Mouse (Mus musculus): ENCODE data around the gene Fam8a1. TPM values are rescaled to one million over a fixed set of nuclear protein-coding genes. Genes with fewer than 3 reads are reported as not detected.

The Fam8a1 gene
- total and polyA plus RNA-seq, 3 experiments: 6.9 to 9.9 (median 9.9) TPM

GRCm38 (mm10) chr13:46701486-46701885, 32.2 kb downstream of the Fam8a1 start:
- in situ Hi-C loops (cut with MboI; ENCODE audit: low pct_ligation_motif_present, low pct_unique_long_range_greater_than_20kb, low sequenced_read_pairs): no loop called here
- dilution Hi-C loops (cut with MboI; ENCODE audit: extremely low pct_ligation_motif_present, extremely low pct_unique_long_range_greater_than_20kb, low sequenced_read_pairs): no loop called here
- peaks cover 20% of the 10 kb centered on the region; the same call in 1 of the 2 replicates for H3K79me2 ChIP-seq (replicated peaks; ENCODE audit: control insufficient read depth, extremely low read depth, insufficient read depth, poor library complexity, severe bottlenecking)

GRCm38 (mm10) chr13:46703138-46703537, 33.8 kb downstream of the Fam8a1 start:
- Histone ChIP-seq H3K27ac (ENCODE audit: insufficient read depth, low read depth) (no peak overlapping the region), H3K9ac (ENCODE audit: insufficient read depth, low read depth) (no peak overlapping the region), H3K4me3 (replicated peaks in 1 of 3; ENCODE audit: low read depth in 2 of 3, low read length in 2 of 3, poor library complexity in 1 of 3) (no peak overlapping the region), H3K4me1 (ENCODE audit: control insufficient read depth in 1 of 2, insufficient read depth in 2 of 2) (peaks cover 0 to 28% of the 10 kb centered on the region in 2 experiments; a peak in 1 of 4 replicates), H3K36me3 (replicated peaks in 1 of 2; ENCODE audit: control insufficient read depth in 1 of 2, insufficient read depth in 1 of 2, low read length in 1 of 2) (peaks cover 8 to 68% of the 10 kb centered on the region in 2 experiments), H3K4me2 (ENCODE audit: insufficient read depth, low read depth, poor library complexity, severe bottlenecking) (no peak overlapping the region), H3K27me3 (replicated peaks) (no peaks in the 10 kb centered on the region), H3K79me2 (replicated peaks; ENCODE audit: control insufficient read depth, extremely low read depth, insufficient read depth, poor library complexity, severe bottlenecking) (peaks cover 17% of the 10 kb centered on the region; the same call in 1 of the 2 replicates), H3K9me3 (replicated peaks; ENCODE audit: low read length) (no peaks in the 10 kb centered on the region)
- TF ChIP-seq PAX5 (IDR thresholded peaks at IDR 0.05; ENCODE audit: low read length): no peak
- TF ChIP-seq CHD1 (IDR thresholded peaks at IDR 0.05; ENCODE audit: low read depth, low read length): no peak
- peak in 1 of 2 experiments; percentile 34; a peak in 2 of 4 replicates for TF ChIP-seq CTCF (conservative IDR thresholded peaks at IDR 0.05 in 1 of 2, IDR thresholded peaks at IDR 0.05 in 1 of 2; ENCODE audit: low read depth in 2 of 2, low read length in 2 of 2)
- TF ChIP-seq RCOR1 (conservative IDR thresholded peaks at IDR 0.05; ENCODE audit: low read depth, low read length): no peak
- no peak for TF ChIP-seq SIN3A (IDR thresholded peaks at IDR 0.05; ENCODE audit: low read length)
- no peak for TF ChIP-seq NELFE (IDR thresholded peaks at IDR 0.05; ENCODE audit: low read depth, low read length)
- no peak for TF ChIP-seq ETS1 (conservative IDR thresholded peaks at IDR 0.05; ENCODE audit: low read depth, low read length)
- TF ChIP-seq BHLHE40 (IDR thresholded peaks at IDR 0.05; ENCODE audit: low read depth, low read length): no peak
- TF ChIP-seq ZKSCAN1 (IDR thresholded peaks at IDR 0.05; ENCODE audit: borderline replicate concordance, low read depth, low read length): no peak
- no peak for TF ChIP-seq KAT2A (IDR thresholded peaks at IDR 0.05; ENCODE audit: insufficient replicate concordance, low read length)
- no peak for TF ChIP-seq EP300 (IDR thresholded peaks at IDR 0.05; ENCODE audit: low read length)
- TF ChIP-seq TBP (conservative IDR thresholded peaks at IDR 0.05; ENCODE audit: low read depth, low read length): no peak
- no peak for TF ChIP-seq IRF4 (IDR thresholded peaks at IDR 0.05; ENCODE audit: low read depth, low read length)
- no peak for TF ChIP-seq USF1 (IDR thresholded peaks at IDR 0.05; ENCODE audit: low read depth, low read length)
- TF ChIP-seq MAFK (IDR thresholded peaks at IDR 0.05; ENCODE audit: insufficient replicate concordance, low read length): no peak
- TF ChIP-seq SMC3 (IDR thresholded peaks at IDR 0.05; ENCODE audit: low read depth, low read length): peak; percentile 29; the same call in 1 of the 2 replicates
- peak; percentile 24 for TF ChIP-seq RAD21 (IDR thresholded peaks at IDR 0.05; ENCODE audit: low read depth, low read length)
- no peak for TF ChIP-seq ZC3H11A (IDR thresholded peaks at IDR 0.05; ENCODE audit: low read depth, low read length)
- TF ChIP-seq MAX (IDR thresholded peaks at IDR 0.05; ENCODE audit: low read length): 0 out of 2 replicates have a peak, but pooled peaks have one; percentile 15
- no peak for TF ChIP-seq JUN (IDR thresholded peaks at IDR 0.05; ENCODE audit: insufficient read depth, low read depth, low read length)
- TF ChIP-seq GABPA (IDR thresholded peaks at IDR 0.05; ENCODE audit: insufficient replicate concordance, low read depth, low read length): no peak
- no peak for TF ChIP-seq NRF1 (IDR thresholded peaks at IDR 0.05; ENCODE audit: low read depth, low read length)
- TF ChIP-seq HCFC1 (IDR thresholded peaks at IDR 0.05; ENCODE audit: low read depth, low read length): no peak
- no peak for TF ChIP-seq JUND (conservative IDR thresholded peaks at IDR 0.05; ENCODE audit: low read depth, low read length)
- no peak for DNase-seq (ENCODE audit: extremely low read depth)
- dilution Hi-C loops (cut with MboI; ENCODE audit: extremely low pct_ligation_motif_present, extremely low pct_unique_long_range_greater_than_20kb, low sequenced_read_pairs): no loop called here
- in situ Hi-C loops (cut with MboI; ENCODE audit: low pct_ligation_motif_present, low pct_unique_long_range_greater_than_20kb, low sequenced_read_pairs): no loop called here

More at GRCm38 (mm10) chr13:46701486-46701885, 32.2 kb downstream of the Fam8a1 start:
- TF ChIP-seq POLR2A (IDR thresholded peaks at IDR 0.05; ENCODE audit: low read depth, low read length): no peak
- no peak for TF ChIP-seq ELF1 (IDR thresholded peaks at IDR 0.05; ENCODE audit: low read depth, low read length)
- TF ChIP-seq NRF1 (IDR thresholded peaks at IDR 0.05; ENCODE audit: low read depth, low read length): no peak
- TF ChIP-seq E2F4 (IDR thresholded peaks at IDR 0.05; ENCODE audit: insufficient replicate concordance, low read depth, low read length): no peak
- no peak for TF ChIP-seq TCF12 (IDR thresholded peaks at IDR 0.05; ENCODE audit: low read depth, low read length)
- no peak for TF ChIP-seq ZNF384 (IDR thresholded peaks at IDR 0.05; ENCODE audit: low read depth, low read length)
- no peak for TF ChIP-seq TBP (conservative IDR thresholded peaks at IDR 0.05; ENCODE audit: low read depth, low read length)
- no peak for TF ChIP-seq MXI1 (IDR thresholded peaks at IDR 0.05; ENCODE audit: low read depth, low read length)
- no peak for TF ChIP-seq NELFE (IDR thresholded peaks at IDR 0.05; ENCODE audit: low read depth, low read length)
- TF ChIP-seq HCFC1 (IDR thresholded peaks at IDR 0.05; ENCODE audit: low read depth, low read length): no peak
- no peak for TF ChIP-seq ZKSCAN1 (IDR thresholded peaks at IDR 0.05; ENCODE audit: borderline replicate concordance, low read depth, low read length)
- Histone ChIP-seq H3K4me2 (ENCODE audit: insufficient read depth, low read depth, poor library complexity, severe bottlenecking) (no peak overlapping the region; the same call in 1 of the 2 replicates), H3K27me3 (replicated peaks) (no peaks in the 10 kb centered on the region), H3K9ac (ENCODE audit: insufficient read depth, low read depth) (no peak overlapping the region), H3K4me3 (replicated peaks in 1 of 3; ENCODE audit: low read depth in 2 of 3, low read length in 2 of 3, poor library complexity in 1 of 3) (no peak overlapping the region), H3K36me3 (replicated peaks in 1 of 2; ENCODE audit: control insufficient read depth in 1 of 2, insufficient read depth in 1 of 2, low read length in 1 of 2) (peaks cover 12 to 72% of the 10 kb centered on the region in 2 experiments), H3K27ac (ENCODE audit: insufficient read depth, low read depth) (no peak overlapping the region), H3K4me1 (ENCODE audit: control insufficient read depth in 1 of 2, insufficient read depth in 2 of 2) (peaks cover 0 to 43% of the 10 kb centered on the region in 2 experiments; a peak in 3 of 4 replicates), H3K9me3 (replicated peaks; ENCODE audit: low read length) (no peaks in the 10 kb centered on the region)
- peak; percentile 39 for DNase-seq (ENCODE audit: extremely low read depth)

All from CH12.LX (cell line).